Mouse (Mus musculus) bone marrow macrophage, adult 2 months (primary cell): ENCODE data around the gene Tsr2. TPM values are rescaled to one million over a fixed set of nuclear protein-coding genes. Genes with fewer than 3 reads are reported as not detected.
A peak's percentile ranks its signal among the peaks of the same experiment; 100 is the strongest.

Experiments used
- H3K27ac ChIP-seq: 2 replicates; pipeline ENCODE4 v1.5.1; 2012; ENCODE audit warnings: low read depth, low read length; ENCODE audit not compliant: insufficient read depth
- H3K4me1 ChIP-seq: 2 replicates; pipeline ENCODE4 v1.6.1; 2012; ENCODE audit warnings: low read length; ENCODE audit not compliant: control insufficient read depth, insufficient read depth
- H3K4me3 ChIP-seq: 2 replicates; pipeline ENCODE4 v1.5.1; 2012; ENCODE audit warnings: mild to moderate bottlenecking, low read length, moderate library complexity; ENCODE audit not compliant: insufficient read depth
- CTCF ChIP-seq: IDR thresholded peaks from 2 replicates; pipeline ENCODE4 v1.5.1; 2012; ENCODE audit warnings: low read depth, mild to moderate bottlenecking, low read length, moderate library complexity
- POLR2A ChIP-seq: IDR thresholded peaks from 2 replicates; pipeline ENCODE4 v1.6.1; 2012; ENCODE audit warnings: mild to moderate bottlenecking, low read depth, low read length, borderline replicate concordance
- polyA plus RNA-seq: library from polyadenylated mRNA; stranded (reverse); fragments of >200 nt; gene quantifications from 2 replicates; pipeline ENCODE4 v1.2.4, GENCODE M21; 2012; ENCODE audit not compliant: missing spikeins, insufficient read depth, insufficient read length

Gene Tsr2
- polyA plus RNA-seq, 1 experiment: 11.5 TPM

DNA sequence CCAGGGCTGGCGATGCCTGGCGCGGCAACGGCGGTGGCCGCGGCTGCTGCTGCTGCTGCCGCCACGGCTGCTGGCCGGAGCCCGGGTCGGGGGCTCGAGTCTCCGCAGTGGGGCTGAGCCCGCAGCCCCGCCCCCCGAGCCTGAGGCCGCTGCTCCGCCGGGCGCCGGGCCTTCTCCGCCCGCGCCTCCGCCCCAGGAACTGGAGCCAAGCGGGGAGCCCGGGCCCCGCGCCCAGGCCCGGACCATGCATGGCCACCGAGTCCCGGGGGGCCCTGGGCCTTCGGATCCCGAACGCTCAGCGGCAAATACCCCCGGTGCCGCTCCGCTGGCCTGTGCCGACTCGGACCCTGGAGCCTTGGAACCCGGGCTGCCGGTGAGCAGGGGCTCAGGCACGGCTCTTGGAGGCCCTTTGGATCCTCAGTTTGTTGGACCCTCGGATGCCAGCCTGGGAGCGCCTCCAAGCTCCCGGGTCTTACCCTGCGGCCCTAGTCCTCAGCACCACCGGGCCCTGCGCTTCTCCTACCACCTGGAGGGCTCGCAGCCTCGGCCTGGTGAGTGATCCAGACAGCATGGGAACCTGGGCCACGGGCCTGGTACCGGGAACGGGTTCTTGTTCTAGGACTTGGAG, 48.8 kb downstream of the Tsr2 start:
- TF ChIP-seq POLR2A: no peak
- TF ChIP-seq CTCF: no peak
- H3K27ac ChIP-seq: no peak overlapping the region

DNA sequence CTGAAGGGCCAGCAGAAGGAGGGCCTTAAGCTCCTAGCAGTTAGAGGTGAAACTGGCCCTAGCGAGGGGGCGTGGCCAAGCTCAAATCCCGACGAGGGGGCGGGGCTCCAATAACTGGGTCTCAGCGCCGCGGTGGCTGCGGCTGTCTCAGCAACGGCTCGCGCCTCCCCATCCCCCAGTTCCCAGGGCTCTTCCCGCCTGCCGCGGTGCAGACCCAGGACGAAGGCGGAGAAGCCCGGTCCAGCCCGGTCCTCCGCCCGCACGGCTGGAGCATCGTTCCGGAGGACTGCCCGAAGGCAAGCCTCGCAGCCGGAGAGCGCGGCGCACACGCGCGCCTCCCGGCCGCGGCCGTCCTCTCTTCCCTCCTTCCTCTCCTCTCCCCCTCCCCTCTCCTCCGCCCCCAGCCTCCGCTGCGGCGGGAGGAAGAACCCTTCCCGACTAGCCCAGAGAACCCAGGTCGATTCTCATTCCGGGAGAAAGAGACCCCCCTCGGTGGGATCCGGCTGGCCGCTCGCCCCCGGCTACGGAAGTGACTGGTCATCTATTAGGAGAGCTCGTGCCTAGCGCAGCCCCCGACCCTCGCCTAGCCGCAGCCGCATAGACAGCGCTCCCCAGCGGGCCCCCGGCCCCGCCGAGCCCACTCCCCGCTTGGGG, 49.4 kb downstream of the Tsr2 start:
- no peak overlapping the region for H3K27ac ChIP-seq
- H3K4me3 ChIP-seq: peak overlapping the region; percentile 56
- TF ChIP-seq POLR2A: no peak
- TF ChIP-seq CTCF: no peak
- H3K4me1 ChIP-seq: no peaks in the 10 kb centered on the region

More for the DNA sequence above, 48.8 kb downstream of the Tsr2 start:
- H3K4me1 ChIP-seq: no peaks in the 10 kb centered on the region
- H3K4me3 ChIP-seq: peak overlapping the region; percentile 56

GRCm38 (mm10) chrX:151046321-151046720, 50.0 kb downstream of the Tsr2 start:
- H3K27ac ChIP-seq: no peak overlapping the region
- TF ChIP-seq CTCF: no peak
- no peak for TF ChIP-seq POLR2A
- no peak overlapping the region for H3K4me3 ChIP-seq
- H3K4me1 ChIP-seq: no peaks in the 10 kb centered on the region

GRCm38 (mm10) chrX:151045850-151046249, 50.5 kb downstream of the Tsr2 start, which contains the start of gene Fgd1:
Fgd1 (plus strand) TSS chrX:151046150.
- TF ChIP-seq POLR2A (no peak), CTCF (no peak)
- Histone ChIP-seq H3K27ac (no peak within 1 kb of the TSS), H3K4me1 (no peaks in the 10 kb centered on the region), H3K4me3 (peak within 1 kb of the TSS; percentile 56)

DNA sequence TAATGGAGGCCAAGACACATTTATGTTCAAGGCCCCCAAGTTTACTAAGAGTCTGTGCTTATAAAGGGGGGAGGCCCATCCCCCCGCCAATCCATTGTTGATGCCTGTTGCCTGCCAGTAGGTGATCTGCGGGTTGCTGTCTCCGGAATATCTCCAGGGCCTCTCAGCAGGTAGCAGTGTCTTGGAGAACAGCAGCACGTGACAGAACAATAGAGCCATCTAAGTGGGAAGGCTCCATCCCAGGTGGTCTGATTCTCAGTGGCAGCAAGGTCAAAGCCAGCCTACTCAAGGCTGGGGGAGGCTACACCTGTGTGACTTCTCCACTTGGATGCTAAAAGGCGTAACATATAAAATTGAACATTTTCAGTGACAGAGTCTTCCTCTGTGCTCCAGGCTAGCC, 55.1 kb downstream of the Tsr2 start:
- no peaks in the 10 kb centered on the region for H3K4me1 ChIP-seq
- TF ChIP-seq CTCF: no peak
- TF ChIP-seq POLR2A: no peak
- H3K4me3 ChIP-seq: no peak overlapping the region
- no peak overlapping the region for H3K27ac ChIP-seq

Other genes with a start within 250 kb of the Tsr2 start
- gene Gnl3l, start 79.2 kb downstream of the Tsr2 start, polyA plus RNA-seq: 11.1 and 11.5 TPM in 2 replicates
- gene Fgd1, start 50.4 kb downstream of the Tsr2 start, polyA plus RNA-seq: 0.24 and 0.34 TPM in 2 replicates
- gene Wnk3, start 101.5 kb upstream of the Tsr2 start, polyA plus RNA-seq: not detected in 2 replicates
- 1.8 and 2.6 TPM in 2 replicates for gene Fam120c, start 247.6 kb upstream of the Tsr2 start, polyA plus RNA-seq